Mouse (Mus musculus) frontal cortex, adult 2 months (tissue): Measurements from ENCODE around the gene Vmn1r149. TPM values are rescaled to one million over a fixed set of nuclear protein-coding genes. Genes with fewer than 3 reads are reported as not detected.
"Not testable (repeated sequence)": the region's sequence is repeated elsewhere in the genome, so short reads cannot be mapped to it uniquely, and the experiment has no call there.

Experiments
- DNase-seq, 2 experiments: peaks; one replicate each; pipeline ENCODE4 v3.0.0; 2022; ENCODE audit warnings: low spot score in 1 of 2; ENCODE audit errors: extremely low spot score in 1 of 2
- polyA plus RNA-seq: library from polyadenylated mRNA; depleted of rRNA; stranded (reverse); fragments of >200 nt; gene quantifications from 2 replicates; pipeline ENCODE4 v1.2.3, GENCODE M21; 2012; rRNA removed

Vmn1r149 gene
- polyA plus RNA-seq, result not detected in 2 replicates

- not testable (repeated sequence) for DNase-seq
Observed at GRCm38 (mm10) chr7:22438129-22438528, at the start of gene Vmn1r149. Gene Vmn1r149 (minus strand): TSS chr7:22438229.

GRCm38 (mm10) chr7:22463975-22464374 is 25.9 kb upstream of the Vmn1r149 start, which contains the start of gene Gm10665:
Gene Gm10665 (minus strand): TSS chr7:22464075.
- not testable (repeated sequence) for DNase-seq

- DNase-seq, result not testable (repeated sequence)
Observed at GRCm38 (mm10) chr7:22413283-22413682, 24.7 kb downstream of the Vmn1r149 start, which contains the start of gene Vmn1r148. Gene Vmn1r148 (plus strand): TSS chr7:22413583.

Other genes with a start within 250 kb of the Vmn1r149 start
- not detected in 2 replicates for gene Vmn1r143, start 248.9 kb downstream of the Vmn1r149 start, polyA plus RNA-seq
- not detected in 2 replicates for gene Gm8653, start 237.0 kb downstream of the Vmn1r149 start, polyA plus RNA-seq
- not detected in 2 replicates for gene Gm8453, start 208.7 kb downstream of the Vmn1r149 start, polyA plus RNA-seq
- not detected in 2 replicates for gene Gm4187, start 108.5 kb downstream of the Vmn1r149 start, polyA plus RNA-seq
- gene Gm8660, start 67.2 kb downstream of the Vmn1r149 start, polyA plus RNA-seq, result not detected in 2 replicates
- not detected in 2 replicates for gene Vmn1r148, start 24.6 kb downstream of the Vmn1r149 start, polyA plus RNA-seq
- gene Gm10665, start 25.8 kb upstream of the Vmn1r149 start, polyA plus RNA-seq, result not detected in 2 replicates
- not detected in 2 replicates for gene Vmn1r151, start 61.4 kb upstream of the Vmn1r149 start, polyA plus RNA-seq
- gene Vmn1r152, start 84.7 kb upstream of the Vmn1r149 start, polyA plus RNA-seq, result not detected in 2 replicates
- not detected in 2 replicates for gene Gm8677, start 96.7 kb upstream of the Vmn1r149 start, polyA plus RNA-seq
- not detected in 2 replicates for gene Gm4201, start 127.1 kb upstream of the Vmn1r149 start, polyA plus RNA-seq
- gene Gm4565, start 149.9 kb upstream of the Vmn1r149 start, polyA plus RNA-seq, result not detected in 2 replicates
- gene Vmn1r155, start 219.8 kb upstream of the Vmn1r149 start, polyA plus RNA-seq, result not detected in 2 replicates